Mouse (Mus musculus) kidney, postnatal 4 days (tissue): ENCODE measurements around the gene Arl6.

Experiments
- DNase-seq, 2 experiments: peaks; one replicate each; pipeline ENCODE4 v3.0.0; 2021; ENCODE audit warnings: mixed read lengths in 2 of 2

The Arl6 gene

DNA sequence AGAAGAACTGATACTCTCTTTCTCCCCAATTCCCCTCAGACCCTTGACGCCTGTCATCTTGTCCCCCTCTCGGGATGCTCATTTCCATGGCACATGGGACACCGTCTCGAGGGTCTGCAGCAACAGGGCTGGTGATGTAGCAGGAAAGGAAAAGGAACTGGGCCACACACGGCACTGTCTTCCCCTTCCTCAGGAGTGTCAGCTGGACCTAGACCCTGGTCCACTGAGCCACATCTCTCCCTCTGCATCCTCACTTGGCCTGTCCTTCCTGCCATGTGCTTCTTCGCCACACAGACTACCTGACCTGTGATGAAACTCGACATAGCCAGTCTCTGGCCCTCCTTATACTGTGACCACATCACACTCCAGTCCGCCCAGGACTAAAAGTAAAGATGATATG is 52.3 kb downstream of the Arl6 start:
- no peak for DNase-seq

DNA sequence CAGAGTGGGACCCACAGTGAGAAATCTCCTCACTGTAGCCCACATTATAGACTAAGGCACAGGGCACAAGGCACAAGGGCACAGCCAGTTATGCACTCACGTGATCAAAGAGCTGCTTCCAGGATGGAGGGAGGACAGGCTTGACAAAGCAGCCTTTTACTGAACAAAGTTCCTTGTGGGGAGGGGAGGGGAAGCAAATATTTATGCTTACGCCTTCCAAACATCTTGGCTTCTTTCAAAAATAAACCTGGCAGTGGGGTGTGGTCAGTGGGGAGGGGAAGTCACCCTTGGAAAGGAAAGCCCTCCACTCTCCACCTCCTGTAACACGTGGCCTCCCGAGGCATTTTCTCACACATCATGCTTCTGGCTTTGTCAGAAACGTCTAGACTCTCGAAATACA is 52.9 kb downstream of the Arl6 start:
- peak in 1 of 2 experiments; percentile 31 for DNase-seq

DNA sequence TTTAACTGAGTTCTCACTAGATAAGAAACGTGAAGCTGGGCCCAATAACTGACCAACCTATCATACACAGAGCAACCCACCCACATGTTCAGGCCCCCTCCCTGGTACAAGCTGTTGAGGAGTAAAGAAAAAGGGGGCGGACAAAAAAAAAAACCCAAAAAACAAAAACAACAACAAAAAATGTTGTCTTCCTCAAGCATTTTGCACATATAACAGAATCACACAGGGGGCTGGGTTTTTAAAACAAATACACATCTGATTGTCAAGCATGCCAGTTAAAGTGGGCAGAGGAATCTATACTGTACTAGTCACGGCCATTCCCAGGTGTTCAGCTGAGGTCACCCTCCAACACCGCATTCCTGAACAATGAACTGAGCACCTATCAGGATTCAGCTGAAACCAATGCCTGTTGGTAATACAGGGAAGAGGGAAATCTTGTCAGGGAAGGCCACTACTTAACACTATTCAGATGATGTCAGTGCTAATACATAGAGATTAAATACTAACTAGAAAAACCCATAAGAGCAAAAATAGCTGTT is 53.4 kb downstream of the Arl6 start:
- DNase-seq = no peak

DNA sequence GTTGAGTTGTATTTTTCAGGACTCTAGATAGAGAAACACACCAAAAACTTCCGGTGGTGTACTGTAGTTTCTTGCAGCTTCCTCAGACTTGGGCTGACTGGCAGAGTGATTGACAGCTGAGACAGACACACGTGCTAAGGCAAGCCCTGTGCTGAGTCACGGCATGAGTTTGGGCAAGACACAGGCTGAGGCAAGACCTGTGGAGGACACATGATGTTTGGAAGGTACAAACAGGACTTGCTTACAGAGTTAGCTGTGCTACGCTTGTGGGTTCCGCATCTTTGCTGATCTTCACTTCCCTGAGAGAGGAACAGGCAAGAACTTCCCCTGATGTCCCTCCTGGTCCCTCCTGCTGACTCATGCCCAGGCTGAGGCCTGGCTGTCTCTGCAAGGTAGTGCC is 55.7 kb downstream of the Arl6 start:
- no peak for DNase-seq

DNA sequence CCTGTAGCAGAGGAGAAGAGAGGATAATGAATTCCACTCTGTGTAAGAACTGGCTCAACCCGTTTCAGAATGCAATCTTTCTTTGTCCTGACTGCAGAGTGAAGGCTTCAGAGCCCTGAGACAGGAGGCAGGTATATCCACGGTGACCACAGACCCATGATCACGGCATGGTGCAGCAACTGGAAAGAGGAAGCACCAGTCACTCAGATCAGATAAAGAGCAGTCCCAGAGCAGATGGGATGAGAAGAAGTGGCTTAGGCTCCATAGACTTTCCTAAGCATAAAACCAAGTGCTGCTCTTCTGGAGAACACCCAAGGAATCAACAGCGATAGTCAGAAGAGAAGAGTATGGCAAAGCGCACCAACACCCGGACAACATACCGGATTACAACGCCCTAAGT is 60.0 kb downstream of the Arl6 start:
- no peak for DNase-seq

DNA sequence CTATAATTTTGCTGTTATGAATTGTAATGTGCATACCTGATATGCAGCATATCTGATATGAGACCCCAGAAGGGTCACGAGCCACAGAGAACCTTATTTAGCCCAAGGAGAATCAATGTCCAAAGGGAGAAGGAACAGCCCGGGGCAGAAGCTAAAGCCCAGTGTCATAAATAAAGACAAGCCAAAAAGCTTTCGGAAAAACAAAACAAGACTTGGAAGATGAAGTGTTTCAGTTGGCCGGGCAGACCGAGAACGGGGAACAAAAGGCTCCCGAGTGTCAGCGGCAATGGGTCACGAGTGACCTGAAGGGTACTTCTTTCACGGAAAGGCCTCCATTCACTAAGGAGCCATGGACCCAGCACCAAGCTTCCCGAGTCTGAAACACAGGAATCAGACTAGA is 65.2 kb downstream of the Arl6 start:
- no peak for DNase-seq

DNA sequence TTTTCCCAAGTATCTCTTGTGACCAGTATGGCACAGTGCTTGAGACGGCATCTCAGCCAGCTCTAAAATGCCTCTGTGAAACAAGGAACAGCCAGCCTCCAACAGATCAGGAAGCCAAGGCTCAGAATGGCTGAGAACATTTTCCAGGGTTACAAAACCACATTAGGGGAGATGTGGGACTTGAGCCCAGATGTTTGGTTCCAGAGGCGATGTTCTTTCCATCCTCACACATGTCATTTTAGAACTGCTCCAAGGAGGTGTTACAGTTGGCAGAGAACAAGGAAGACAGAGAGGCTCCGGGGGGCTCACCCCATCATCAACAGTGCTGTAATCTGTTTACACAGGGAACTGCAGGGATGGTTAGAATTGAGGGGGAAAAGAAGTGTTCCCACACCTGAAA is 66.5 kb downstream of the Arl6 start:
- DNase-seq = no peak

DNA sequence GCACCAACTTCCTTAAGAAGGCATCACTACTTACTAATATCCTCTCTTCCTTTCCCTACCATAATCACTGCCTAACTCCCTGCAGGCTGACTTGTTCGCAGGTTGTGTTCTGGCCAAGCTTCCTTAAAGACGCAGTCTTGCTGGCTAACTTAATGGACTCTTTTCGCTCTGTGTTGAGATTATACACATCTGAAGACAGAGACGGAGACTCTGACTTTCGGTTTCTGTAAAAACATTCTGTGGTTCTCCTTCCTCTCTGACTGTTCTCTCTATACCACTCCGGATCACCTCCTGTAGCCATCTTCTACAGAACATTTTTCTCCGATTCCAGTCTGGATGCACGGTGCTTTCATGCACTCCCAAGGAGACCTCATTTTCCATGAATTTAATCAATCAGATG is 68.4 kb downstream of the Arl6 start:
- DNase-seq = no peak

DNA sequence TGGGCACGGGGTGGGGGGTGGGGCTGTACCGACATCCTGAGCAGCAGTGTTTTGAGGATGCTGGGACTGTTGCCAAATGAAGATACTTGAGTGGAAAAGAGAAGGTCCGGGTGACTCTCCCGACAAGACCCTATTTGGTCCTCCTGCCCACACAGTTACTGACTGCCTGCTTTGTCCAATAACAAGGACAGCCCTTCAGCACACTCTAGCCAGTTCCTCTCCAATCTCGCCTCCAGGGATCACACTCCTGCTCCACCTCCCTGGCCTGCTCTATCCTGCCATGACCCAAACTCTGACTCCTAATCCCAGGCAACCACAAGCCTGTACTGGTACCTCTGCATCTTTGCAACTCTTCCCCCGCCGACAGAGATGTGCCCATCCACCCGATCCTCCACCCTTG is 69.4 kb downstream of the Arl6 start:
- no peak for DNase-seq

DNA sequence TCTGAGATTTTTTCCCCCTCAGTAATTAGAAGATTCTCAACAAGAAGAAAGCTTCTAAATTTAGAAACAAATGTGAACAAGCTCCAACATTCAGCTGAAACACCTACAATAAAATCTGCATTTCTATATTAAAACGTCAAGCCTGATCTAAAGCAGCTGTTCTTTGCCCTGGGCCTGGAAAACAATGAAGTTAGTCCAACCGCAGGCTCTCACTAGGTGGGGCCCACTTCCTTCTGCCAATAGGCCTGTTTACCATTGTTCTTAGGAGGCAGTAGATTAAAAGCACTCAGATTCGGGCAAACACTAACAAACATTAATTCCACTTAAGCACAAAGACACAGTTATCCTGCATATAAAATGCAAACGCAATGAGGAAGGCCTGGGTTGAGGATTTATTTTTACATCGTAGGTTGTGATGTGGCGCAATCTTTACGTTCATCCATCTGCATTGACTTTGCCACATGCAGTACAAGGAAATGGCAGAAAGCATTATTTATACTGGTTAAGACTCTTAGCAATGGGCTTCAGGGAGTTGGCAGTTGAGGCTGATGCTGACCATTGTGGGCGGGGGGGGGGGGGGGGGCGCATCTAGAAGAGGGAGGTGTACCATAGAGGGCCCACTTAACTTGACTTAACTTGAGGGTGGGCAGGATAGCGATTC is 71.3 kb downstream of the Arl6 start:
- DNase-seq = no peak

DNA sequence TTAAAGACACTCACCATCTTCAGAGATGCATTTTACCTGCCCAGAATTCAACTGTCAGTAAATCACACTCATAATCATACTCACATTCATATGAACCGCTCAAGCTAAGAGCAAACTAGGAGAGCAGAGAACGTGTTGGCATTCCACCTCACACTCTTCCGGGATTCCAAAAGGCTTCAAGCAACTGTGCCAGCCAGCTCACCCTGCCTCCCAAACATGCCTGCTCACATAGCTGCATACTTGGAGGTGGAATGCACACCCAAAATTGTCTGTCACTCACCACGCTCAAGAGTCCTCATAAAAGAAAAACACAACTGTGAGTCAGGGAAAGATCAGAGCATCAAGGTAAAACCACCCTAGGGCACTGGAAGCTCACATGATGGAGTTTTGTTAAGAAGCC is 72.8 kb downstream of the Arl6 start:
- no peak for DNase-seq

DNA sequence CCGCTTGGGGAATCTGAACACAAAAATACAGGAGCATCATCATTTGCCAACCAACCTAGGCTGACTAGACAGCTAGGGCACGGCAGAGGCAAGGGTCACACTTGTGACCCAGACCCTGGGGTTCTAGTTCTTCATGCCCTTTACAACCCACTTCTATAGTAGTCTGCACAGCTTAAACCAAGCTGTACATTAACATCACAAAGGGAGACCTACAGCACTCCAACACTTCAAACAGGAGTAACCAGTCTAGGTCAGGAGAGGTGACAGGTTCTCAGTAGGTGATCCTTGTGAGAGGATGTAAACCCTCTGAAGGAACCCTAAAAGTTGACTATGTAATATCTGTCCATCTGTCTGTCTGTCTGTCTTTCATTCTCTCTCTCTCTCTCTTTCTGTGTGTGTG is 73.6 kb downstream of the Arl6 start:
- no peak for DNase-seq

DNA sequence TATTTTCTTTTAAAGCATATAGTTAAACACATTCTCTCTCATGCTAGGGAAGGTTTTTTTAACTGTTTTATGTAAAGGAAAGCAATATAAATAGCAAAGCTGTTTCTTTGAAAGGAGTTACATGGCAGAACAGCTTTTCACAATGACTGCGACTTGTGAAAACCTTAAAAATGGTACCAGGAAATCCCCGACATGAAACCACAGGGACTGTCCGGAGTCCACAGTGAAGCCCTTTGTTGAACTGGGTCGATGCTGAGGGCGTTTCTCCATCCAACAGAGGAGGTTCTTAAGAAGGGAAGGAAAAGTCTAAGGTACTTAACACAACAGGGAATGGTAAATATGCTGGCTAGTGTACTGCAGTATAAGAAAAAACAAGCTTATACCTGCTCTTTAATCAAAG is 75.2 kb downstream of the Arl6 start:
- DNase-seq = no peak
